In genomic region chr12:68463032-68463431, GRCm38 (mm10) we compare ENCODE assay signal across 8 mouse cellular contexts.
DNase-seq lines count a peak whose midpoint lies in the region; ATAC-seq and TF ChIP-seq lines count a peak whose summit lies in the region.

No protein-coding gene starts in this region.

- H3K36me3 ChIP-seq in stomach, embryonic 14.5 days (ENCODE audit: control insufficient read depth, insufficient read depth, low read length): no peaks in the 10 kb centered on the region
- no peaks in the 10 kb centered on the region for H3K36me3 ChIP-seq in stomach, postnatal 0 days (ENCODE audit: control insufficient read depth, insufficient read depth, low read length)
- H3K36me3 ChIP-seq in heart, embryonic 14.5 days (ENCODE audit: control insufficient read depth, insufficient read depth, low read length): no peaks in the 10 kb centered on the region
- H3K36me3 ChIP-seq in neural tube, embryonic 14.5 days (ENCODE audit: control insufficient read depth, insufficient read depth, low read length): no peaks in the 10 kb centered on the region

- TF ChIP-seq CTCF in stomach, postnatal 0 days (IDR thresholded peaks at IDR 0.05; ENCODE audit: low read depth): no peak

- WGBS in stomach, embryonic 14.5 days: 17% methylated on average over 4 of the region's 4 CpGs
- 23% methylated on average over 4 of the region's 4 CpGs for WGBS in stomach, postnatal 0 days
- 9% methylated on average over 4 of the region's 4 CpGs for WGBS in heart, embryonic 14.5 days
- WGBS in neural tube, embryonic 14.5 days: 34% methylated on average over 4 of the region's 4 CpGs

- no peak overlapping the region for H3K4me2 ChIP-seq in stomach, embryonic 14.5 days (replicated peaks; ENCODE audit: low read depth, low read length)
- no peak overlapping the region for H3K4me2 ChIP-seq in stomach, postnatal 0 days (replicated peaks; ENCODE audit: low read depth)
- H3K4me2 ChIP-seq in heart, embryonic 14.5 days (ENCODE audit: low read length): peak overlapping the region; percentile 9; the same call in 1 of the 2 replicates
- no peak overlapping the region for H3K4me2 ChIP-seq in neural tube, embryonic 14.5 days (ENCODE audit: low read depth, low read length)

- ATAC-seq in stomach, embryonic 14.5 days (ENCODE audit: insufficient number of reproducible peaks, insufficient read depth, low FRiP score, low read depth): peak; percentile 37; the same call in 1 of the 2 replicates
- ATAC-seq in stomach, postnatal 0 days (ENCODE audit: low FRiP score, low TSS enrichment): no peak; the same call in 1 of the 2 replicates
- ATAC-seq in heart, embryonic 14.5 days (ENCODE audit: insufficient number of reproducible peaks, insufficient read depth, low FRiP score, low read depth): peak; percentile 87
- peak; percentile 76; the same call in 1 of the 2 replicates for ATAC-seq in neural tube, embryonic 14.5 days (ENCODE audit: low read depth)
- no peak for ATAC-seq in megakaryocyte, adult 5-6 weeks (ENCODE audit: poor library complexity, severe bottlenecking)
- no peak for ATAC-seq in granulocyte monocyte progenitor cell, adult 5-6 weeks (replicated peaks; ENCODE audit: poor library complexity, severe bottlenecking)

- no peak overlapping the region for H3K4me3 ChIP-seq in stomach, embryonic 14.5 days (ENCODE audit: low read depth, low read length)
- no peak overlapping the region for H3K4me3 ChIP-seq in stomach, postnatal 0 days (ENCODE audit: low read depth, low read length)
- H3K4me3 ChIP-seq in heart, embryonic 14.5 days (ENCODE audit: control insufficient read depth in 1 of 2, insufficient read depth in 1 of 2, low read depth in 1 of 2, low read length in 2 of 2): no peak overlapping the region
- H3K4me3 ChIP-seq in neural tube, embryonic 14.5 days (ENCODE audit: low read depth, low read length): no peak overlapping the region

- TF ChIP-seq EP300 in stomach, postnatal 0 days (optimal IDR thresholded peaks at IDR 0.05): no peak

- no peaks in the 10 kb centered on the region for H3K9me3 ChIP-seq in stomach, embryonic 14.5 days (ENCODE audit: control insufficient read depth, low read depth, low read length)
- H3K9me3 ChIP-seq in stomach, postnatal 0 days (ENCODE audit: control insufficient read depth, low read length): no peaks in the 10 kb centered on the region
- 0 out of 2 replicates have a peak, but pooled peaks cover 3% of the 10 kb centered on the region for H3K9me3 ChIP-seq in heart, embryonic 14.5 days (ENCODE audit: control insufficient read depth, low read length)
- H3K9me3 ChIP-seq in neural tube, embryonic 14.5 days (ENCODE audit: control insufficient read depth, low read length): no peaks in the 10 kb centered on the region

- no peak for DNase-seq in stomach, postnatal 0 days (ENCODE audit: low spot score)
- DNase-seq in kidney, postnatal 4 days: peak; percentile 36 to 46
- DNase-seq in c-Kit-positive CD71-positive TER-119-positive erythroid progenitor cells, embryonic 14.5 days (ENCODE audit: low spot score): no peak

- no peak overlapping the region for H3K9ac ChIP-seq in stomach, embryonic 14.5 days (replicated peaks; ENCODE audit: low read depth, low read length)
- no peak overlapping the region for H3K9ac ChIP-seq in stomach, postnatal 0 days (ENCODE audit: low read length)
- no peak overlapping the region for H3K9ac ChIP-seq in heart, embryonic 14.5 days (ENCODE audit: low read length)
- H3K9ac ChIP-seq in neural tube, embryonic 14.5 days (replicated peaks; ENCODE audit: low read depth, low read length): no peak overlapping the region

- no peak overlapping the region for H3K27ac ChIP-seq in stomach, embryonic 14.5 days (ENCODE audit: low read length)
- no peak overlapping the region for H3K27ac ChIP-seq in stomach, postnatal 0 days (replicated peaks)
- H3K27ac ChIP-seq in heart, embryonic 14.5 days (replicated peaks in 1 of 2; ENCODE audit: control insufficient read depth in 1 of 2, insufficient read depth in 1 of 2, low read depth in 2 of 2, low read length in 2 of 2): peak overlapping the region; percentile 55 to 73
- H3K27ac ChIP-seq in neural tube, embryonic 14.5 days (ENCODE audit: low read depth, low read length): no peak overlapping the region

- H3K27me3 ChIP-seq in stomach, embryonic 14.5 days (ENCODE audit: control insufficient read depth, insufficient read depth, low read length): no peaks in the 10 kb centered on the region
- H3K27me3 ChIP-seq in stomach, postnatal 0 days (ENCODE audit: control insufficient read depth, insufficient read depth, low read length): no peaks in the 10 kb centered on the region
- no peaks in the 10 kb centered on the region for H3K27me3 ChIP-seq in heart, embryonic 14.5 days (ENCODE audit: control insufficient read depth, insufficient read depth, low read length)
- H3K27me3 ChIP-seq in neural tube, embryonic 14.5 days (ENCODE audit: control insufficient read depth, insufficient read depth, low read length): no peaks in the 10 kb centered on the region

- 0 out of 2 replicates have a peak, but pooled peaks cover 4% of the 10 kb centered on the region for H3K4me1 ChIP-seq in stomach, embryonic 14.5 days (ENCODE audit: control insufficient read depth, insufficient read depth, low read length)
- no peaks in the 10 kb centered on the region for H3K4me1 ChIP-seq in stomach, postnatal 0 days (replicated peaks; ENCODE audit: control insufficient read depth, insufficient read depth)
- H3K4me1 ChIP-seq in heart, embryonic 14.5 days (ENCODE audit: control insufficient read depth in 2 of 2, insufficient read depth in 2 of 2, low read length in 2 of 2): peaks cover 2 to 10% of the 10 kb centered on the region in 2 experiments
- 0 out of 2 replicates have a peak, but pooled peaks cover 4% of the 10 kb centered on the region for H3K4me1 ChIP-seq in neural tube, embryonic 14.5 days (ENCODE audit: control insufficient read depth, insufficient read depth, low read length)

Comparison
In these comparisons a context has a peak if more than half of its experiments do, and no peak if none do; other contexts are left out.
1. ATAC-seq: peak in stomach, embryonic 14.5 days (single experiment), heart, embryonic 14.5 days (single experiment) and neural tube, embryonic 14.5 days (single experiment); none in stomach, postnatal 0 days (single experiment), megakaryocyte, adult 5-6 weeks (single experiment) and granulocyte monocyte progenitor cell, adult 5-6 weeks (single experiment).
2. H3K27ac ChIP-seq: peak in heart, embryonic 14.5 days (2 of 2); none in stomach, embryonic 14.5 days (single experiment), stomach, postnatal 0 days (single experiment) and neural tube, embryonic 14.5 days (single experiment).
3. DNase-seq: peak in kidney, postnatal 4 days (2 of 2); none in stomach, postnatal 0 days (single experiment) and c-Kit-positive CD71-positive TER-119-positive erythroid progenitor cells, embryonic 14.5 days (single experiment).